Mouse (Mus musculus) ovary, adult 10 weeks (tissue): ENCODE data around the gene Dyrk1a. TPM values are rescaled to one million over a fixed set of nuclear protein-coding genes. Genes with fewer than 3 reads are reported as not detected.

ENCODE experiments used
- polyA plus RNA-seq: library from polyadenylated mRNA; stranded (reverse); fragments of 350-450 nt; fragmentation: Illumina TruSeq; extraction: RNeasy Lipid Tissue Mini Kit (QIAGEN cat#74804); gene quantifications from one replicate; pipeline ENCODE4 v1.2.3, GENCODE M21; 2014

Gene Dyrk1a
- 67.3 TPM for polyA plus RNA-seq

GRCm38 (mm10) chr16:94569229-94570176 lies at the start of gene Dyrk1a:
Gene Dyrk1a (plus strand): TSS chr16:94570010.

GRCm38 (mm10) chr16:94526344-94527151 lies 43.3 kb upstream of the Dyrk1a start, which contains the start of gene Vps26c:
Gene Vps26c (minus strand): TSS chr16:94526830.

Other genes with a start within 250 kb of the Dyrk1a start
- 2.1 TPM for gene Ripply3, start 241.6 kb upstream of the Dyrk1a start, polyA plus RNA-seq
- 411 TPM for gene Ttc3, start 199.4 kb upstream of the Dyrk1a start, polyA plus RNA-seq
- 322 TPM for gene Pigp, start 198.2 kb upstream of the Dyrk1a start, polyA plus RNA-seq
- 15.5 TPM for gene Vps26c, start 43.2 kb upstream of the Dyrk1a start, polyA plus RNA-seq